Mouse (Mus musculus): ENCODE measurements at regions not wholly inside any gene's neighbourhood (a gene's known extent, or its start where the extent isn't known, plus 50 kb on each side); places are given as distances from the start of the nearest gene placed in this dataset.

GRCm38 (mm10) chr10:84088799-84089778 lies 351.3 kb downstream of the Nuak1 start:
- DNase-seq (ENCODE audit: low spot score in 2 of 2), result no peak

DNA sequence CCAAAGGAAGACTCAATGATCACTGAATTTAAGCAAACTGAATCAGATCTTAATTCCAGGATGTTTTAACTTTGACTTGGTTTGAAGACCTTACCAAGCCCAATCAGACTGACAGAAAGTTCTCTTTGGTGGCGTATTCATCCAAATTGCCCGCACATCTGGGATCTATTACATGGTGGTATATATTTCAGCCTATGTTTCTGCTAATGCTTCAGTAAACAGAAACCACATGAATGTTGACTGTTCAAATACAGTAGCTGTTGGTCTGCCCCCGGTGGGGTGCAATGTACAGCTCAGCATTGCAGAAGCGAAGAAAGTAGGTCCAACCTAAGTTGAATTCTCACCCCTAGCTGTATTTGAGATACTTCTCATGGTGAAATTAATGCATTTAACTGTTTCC lies 346.5 kb downstream of the Nuak1 start:
- DNase-seq (ENCODE audit: low spot score in 2 of 2), result no peak

GRCm38 (mm10) chr10:84097196-84097595 lies 343.2 kb downstream of the Nuak1 start:
- no peak for DNase-seq (ENCODE audit: low spot score in 2 of 2)

- DNase-seq (ENCODE audit: low spot score in 2 of 2), result no peak
Measured at GRCm38 (mm10) chr10:84103985-84104384, 336.4 kb downstream of the Nuak1 start.

DNA sequence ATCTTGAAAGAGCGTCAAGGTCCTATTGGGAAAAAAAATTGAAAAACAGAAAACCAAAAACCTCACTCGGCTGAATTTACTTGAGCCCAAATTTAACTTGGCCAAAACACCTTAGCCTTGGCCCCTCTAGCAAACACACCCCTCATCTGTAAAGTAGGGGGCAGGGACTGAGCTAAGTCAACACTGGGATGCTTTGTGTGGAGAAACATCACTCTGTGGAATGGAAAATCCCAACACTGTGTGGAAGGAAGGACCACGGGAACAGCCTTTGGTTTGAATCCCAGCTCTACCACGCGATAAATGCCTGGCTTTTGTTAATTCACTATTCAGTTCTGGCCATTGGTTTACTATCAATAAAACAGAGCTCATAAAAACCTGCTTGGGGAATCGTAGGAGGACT lies 335.8 kb downstream of the Nuak1 start:
- DNase-seq (ENCODE audit: low spot score in 2 of 2), result no peak

DNA sequence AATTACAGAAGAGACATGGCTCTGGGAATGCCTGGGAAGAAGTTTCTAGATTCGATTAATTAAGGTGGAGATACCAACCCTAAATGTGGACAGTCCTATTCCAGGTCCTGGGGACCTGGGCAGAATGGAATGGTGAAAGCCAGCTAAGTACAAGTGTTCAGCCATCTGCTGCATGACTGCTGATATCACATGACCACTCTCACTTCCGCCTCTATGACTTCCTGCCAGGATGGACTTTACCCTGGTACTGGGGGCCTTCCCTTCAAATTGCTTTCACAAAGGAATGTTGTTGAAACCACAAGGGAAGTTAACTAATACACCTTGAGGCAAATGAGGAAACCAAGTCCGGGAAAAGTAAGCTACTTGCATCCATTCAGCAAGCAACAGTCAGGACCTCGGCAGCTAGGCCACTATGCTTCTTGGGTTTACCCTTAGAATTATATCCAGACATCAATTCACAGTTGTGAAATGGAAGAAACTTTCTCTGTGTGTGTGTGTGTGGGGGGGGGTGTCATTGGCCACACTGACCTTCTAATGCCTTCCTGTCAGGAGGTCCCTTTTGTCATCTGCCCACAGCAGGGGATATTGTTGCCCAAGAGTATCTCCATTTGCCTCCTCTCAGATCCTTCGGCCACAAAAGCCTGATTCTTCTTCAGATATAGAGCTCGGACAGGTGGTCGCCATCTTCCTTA lies 330.6 kb downstream of the Nuak1 start:
- no peak for DNase-seq (ENCODE audit: low spot score in 2 of 2)

DNA sequence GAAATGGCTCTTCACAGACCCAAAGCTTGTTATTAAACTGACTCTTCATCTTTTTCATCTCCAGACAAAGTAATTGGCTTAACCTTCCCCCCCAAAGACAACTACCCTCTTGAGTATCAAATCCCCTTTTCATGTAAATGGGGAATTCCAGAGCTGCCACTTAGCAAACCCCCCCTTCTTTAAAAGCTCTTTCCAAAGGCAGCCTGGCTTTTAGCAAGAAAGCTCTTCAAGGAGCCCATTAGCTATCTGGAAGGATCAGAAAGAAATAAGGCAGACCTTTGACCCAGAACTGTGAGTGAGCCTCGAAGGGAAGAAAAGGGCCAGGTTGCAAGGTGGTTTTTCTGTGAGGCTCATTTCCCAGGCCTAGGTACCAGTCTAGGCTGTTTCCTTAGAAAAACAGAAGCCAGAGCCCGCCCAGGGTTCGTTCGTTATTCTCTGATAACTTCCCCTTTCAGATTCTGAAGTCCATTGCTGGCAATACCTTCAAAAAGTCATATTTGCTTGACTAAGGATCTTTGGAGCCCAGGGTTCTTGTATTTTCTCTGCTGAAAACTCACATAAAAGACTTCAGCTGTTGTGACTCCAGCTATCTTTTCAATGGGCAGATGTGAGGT lies 329.9 kb downstream of the Nuak1 start:
- no peak for DNase-seq (ENCODE audit: low spot score in 2 of 2)

DNA sequence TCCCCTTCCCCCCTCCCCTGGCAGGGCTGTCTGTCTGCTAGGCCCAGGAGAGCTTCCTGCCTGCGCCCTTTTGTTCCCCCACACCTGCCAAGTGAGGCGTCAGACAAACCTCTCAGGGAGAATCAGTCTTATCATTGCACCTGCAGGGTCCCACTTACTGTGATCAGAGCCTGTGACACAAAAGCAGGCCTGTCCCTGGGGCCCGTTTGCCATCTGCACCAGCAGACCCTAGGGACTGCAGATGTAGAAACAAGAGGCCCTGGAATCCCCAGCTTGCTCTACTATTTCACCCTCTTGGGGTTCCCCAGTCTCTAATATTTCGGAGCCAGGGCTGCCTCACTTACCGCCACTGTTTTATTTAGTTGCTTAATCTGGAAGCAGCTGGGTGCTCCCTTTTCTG lies 328.9 kb downstream of the Nuak1 start:
- DNase-seq (ENCODE audit: low spot score in 2 of 2), result no peak

GRCm38 (mm10) chr10:84111909-84112308 lies 328.5 kb downstream of the Nuak1 start:
- DNase-seq (ENCODE audit: low spot score in 2 of 2), result no peak

GRCm38 (mm10) chr10:84119952-84120550 lies 320.3 kb downstream of the Nuak1 start:
- DNase-seq (ENCODE audit: low spot score in 2 of 2), result no peak

DNA sequence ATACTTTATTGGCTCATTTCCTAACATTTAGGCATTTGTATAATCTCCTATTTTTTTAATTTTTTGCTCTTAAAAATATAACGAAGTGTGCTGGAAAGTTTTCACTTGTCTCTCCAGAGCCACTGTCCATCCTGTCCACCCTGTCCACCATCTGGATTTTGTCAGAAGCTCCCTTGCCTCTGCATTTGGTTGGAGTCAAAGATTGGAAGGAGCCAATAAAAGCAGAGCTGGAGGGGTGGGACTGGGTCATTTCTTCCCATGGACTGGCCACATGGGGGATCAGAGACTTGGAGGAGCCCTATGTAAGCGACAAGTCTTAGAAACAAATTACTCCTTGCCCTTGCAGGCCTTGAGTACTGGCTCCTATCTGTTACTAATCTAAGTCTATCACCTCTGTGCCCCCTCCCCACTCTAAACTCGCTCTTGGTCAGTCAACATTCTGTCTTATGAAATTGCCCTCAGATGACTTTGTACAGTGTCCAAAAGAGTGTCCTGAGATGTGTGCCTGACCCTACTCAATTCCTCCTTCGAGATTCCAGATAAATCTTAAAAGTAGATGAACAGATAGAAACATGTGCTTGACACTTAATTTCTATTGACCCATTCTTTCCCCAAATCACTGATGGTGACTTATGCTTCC lies 303.3 kb downstream of the Nuak1 start:
- DNase-seq (ENCODE audit: low spot score in 2 of 2), result no peak

- no peak for DNase-seq (ENCODE audit: low spot score in 2 of 2)
Measured at GRCm38 (mm10) chr10:84142741-84143454, 297.5 kb downstream of the Nuak1 start.

DNA sequence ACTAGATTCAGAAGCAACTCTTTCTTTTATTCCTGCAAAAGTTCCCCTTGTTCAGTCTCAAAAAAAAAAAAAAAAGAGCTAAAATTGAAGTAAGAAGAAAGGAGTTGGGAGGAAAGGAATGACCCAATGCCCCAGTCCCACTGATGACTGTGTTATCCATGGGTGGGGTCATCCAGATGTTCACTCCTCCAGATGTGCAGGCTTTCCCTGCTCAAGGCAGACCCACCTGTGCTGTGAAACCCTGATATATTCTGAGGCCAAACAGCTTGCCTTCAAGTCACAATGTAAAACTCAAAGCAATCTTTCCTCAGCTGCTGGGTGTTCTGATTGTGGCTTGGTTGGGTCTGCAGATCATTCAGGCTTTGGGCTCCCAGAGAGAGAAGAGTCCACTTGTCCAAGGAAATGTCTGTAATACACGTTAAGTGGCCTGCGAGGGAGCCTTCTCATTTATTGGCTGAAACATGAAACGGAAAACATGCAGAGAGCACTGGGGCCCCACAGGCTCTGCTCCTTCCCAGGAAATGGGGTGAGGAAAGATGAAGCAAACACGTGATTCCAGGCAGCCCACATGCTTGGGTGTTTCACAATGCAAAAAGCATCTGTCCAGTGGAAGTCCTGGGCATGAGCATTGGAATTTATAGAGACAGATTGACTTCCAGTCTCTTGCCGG lies 296.6 kb downstream of the Nuak1 start:
- peak in 1 of 2 experiments; percentile 22 for DNase-seq (ENCODE audit: low spot score in 2 of 2)

GRCm38 (mm10) chr10:84144344-84144687 lies 296.1 kb downstream of the Nuak1 start:
- DNase-seq (ENCODE audit: low spot score in 2 of 2), result no peak

- no peak for DNase-seq (ENCODE audit: low spot score in 2 of 2)
Measured at GRCm38 (mm10) chr10:84147305-84147984, 293.0 kb downstream of the Nuak1 start.

DNA sequence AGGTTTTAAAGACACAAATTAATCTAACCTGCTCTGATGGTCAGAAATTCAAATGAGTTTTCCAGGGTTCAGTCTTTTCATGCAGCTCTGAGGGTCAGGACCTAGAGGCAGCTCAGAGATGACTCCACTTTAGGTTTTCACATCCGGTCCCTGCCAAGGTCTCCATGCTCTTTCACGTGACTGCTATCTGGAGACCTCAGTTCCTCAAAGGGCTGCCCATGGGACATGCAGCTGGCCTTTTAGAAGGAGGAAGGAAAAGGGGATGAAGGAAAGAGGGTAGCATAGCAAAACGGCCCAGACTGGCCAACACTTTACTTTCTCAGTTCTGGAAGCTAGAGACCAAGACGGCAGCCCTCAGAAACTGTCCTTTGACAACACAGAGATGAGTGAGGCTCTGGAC lies 276.6 kb downstream of the Nuak1 start:
- DNase-seq (ENCODE audit: low spot score in 2 of 2), result no peak

DNA sequence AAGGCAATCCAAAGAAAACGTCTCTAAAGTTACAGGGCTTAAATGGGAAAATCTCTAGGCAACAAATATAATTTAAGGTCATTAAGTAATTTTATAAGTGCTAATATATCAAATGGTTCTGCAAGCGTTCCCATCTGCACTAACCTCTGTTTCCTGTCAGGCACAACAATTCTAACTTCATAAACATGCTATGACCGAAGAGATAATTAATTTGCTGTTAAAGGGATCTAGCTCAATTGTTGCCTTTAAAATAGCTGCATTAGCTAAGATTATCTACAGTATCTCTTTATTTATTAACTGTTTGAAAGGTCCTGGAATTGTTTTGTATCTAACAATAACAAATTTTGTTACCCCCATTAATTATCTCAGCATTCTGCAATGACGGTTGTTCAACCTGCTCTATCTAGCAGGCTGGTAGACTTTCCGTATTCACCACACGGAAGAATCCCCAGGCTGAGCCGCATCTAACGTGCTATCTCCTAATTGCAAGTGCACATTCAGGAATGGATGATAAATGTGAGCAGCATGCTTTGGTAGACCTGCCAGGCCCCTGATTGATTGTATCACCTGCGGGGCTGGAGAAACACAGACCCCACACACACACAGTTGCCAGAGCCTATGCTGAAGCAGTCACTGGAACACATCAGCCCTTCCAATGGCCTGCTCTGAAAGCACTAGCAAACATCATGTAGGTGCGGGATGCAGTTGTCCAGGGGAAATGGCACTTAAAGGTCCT lies 274.4 kb downstream of the Nuak1 start:
- DNase-seq (ENCODE audit: low spot score in 2 of 2), result no peak

GRCm38 (mm10) chr10:84166568-84166905 lies 273.9 kb downstream of the Nuak1 start:
- DNase-seq (ENCODE audit: low spot score in 2 of 2), result no peak

DNA sequence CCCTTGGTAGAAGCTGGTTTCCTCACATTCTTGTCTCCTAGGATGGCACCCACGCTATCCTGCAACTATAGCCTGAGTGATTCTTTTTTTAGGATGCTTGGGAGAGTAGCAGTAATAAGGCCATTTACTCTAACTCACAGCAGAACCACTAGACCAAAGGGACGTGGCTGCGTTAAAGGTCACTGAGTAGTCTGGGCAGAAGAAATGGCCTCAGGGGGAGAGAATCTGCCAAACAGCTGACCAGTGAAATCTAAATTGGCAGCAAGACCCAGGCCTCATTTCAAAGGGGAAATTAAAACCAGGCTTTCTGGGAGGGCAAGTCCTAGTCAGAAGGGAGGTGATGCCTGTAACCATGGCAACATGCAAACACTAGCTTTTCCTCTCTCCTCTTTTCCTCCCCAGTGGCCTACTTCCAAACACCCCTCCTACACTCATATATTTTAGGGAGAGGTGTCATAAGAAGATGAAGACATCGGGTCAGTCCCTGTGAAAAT lies 267.5 kb downstream of the Nuak1 start:
- peak; percentile 7 to 57 for DNase-seq (ENCODE audit: low spot score in 2 of 2)

All from urinary bladder, postnatal 36 days (tissue).